Mouse (Mus musculus) lung, postnatal 14 days (tissue): ENCODE data around the gene Mfap2.
A peak's percentile ranks its signal among the peaks of the same experiment; 100 is the strongest.

Experiments
- DNase-seq: peaks from one replicate; pipeline ENCODE4 v3.0.0; 2021

Gene Mfap2

GRCm38 (mm10) chr4:141010118-141010517, at the start of gene Mfap2:
Gene Mfap2 (plus strand): TSS chr4:141010418.
- DNase-seq = no peak

- peak; percentile 95 for DNase-seq
Observed at GRCm38 (mm10) chr4:140960781-140961466, 49.3 kb upstream of the Mfap2 start, which contains the start of gene Sdhb. Gene Sdhb (plus strand): TSS chr4:140961203.

- DNase-seq = no peak
Observed at GRCm38 (mm10) chr4:140961467-140962206, 48.6 kb upstream of the Mfap2 start.

- no peak for DNase-seq
Observed at GRCm38 (mm10) chr4:140962207-140962909, 47.9 kb upstream of the Mfap2 start.

GRCm38 (mm10) chr4:140962950-140963349, 47.3 kb upstream of the Mfap2 start:
- peak; percentile 53 for DNase-seq

- DNase-seq = no peak
Observed at GRCm38 (mm10) chr4:140963941-140964597, 46.1 kb upstream of the Mfap2 start.

GRCm38 (mm10) chr4:140964620-140965019, 45.6 kb upstream of the Mfap2 start:
- peak; percentile 83 for DNase-seq

GRCm38 (mm10) chr4:140967386-140968159, 42.6 kb upstream of the Mfap2 start:
- no peak for DNase-seq

- no peak for DNase-seq
Observed at GRCm38 (mm10) chr4:140971691-140972090, 38.5 kb upstream of the Mfap2 start.

- no peak for DNase-seq
Observed at GRCm38 (mm10) chr4:140974408-140974807, 35.8 kb upstream of the Mfap2 start.

- no peak for DNase-seq
Observed at GRCm38 (mm10) chr4:140975356-140975755, 34.9 kb upstream of the Mfap2 start.

GRCm38 (mm10) chr4:140977278-140977677, 32.9 kb upstream of the Mfap2 start:
- DNase-seq = no peak

GRCm38 (mm10) chr4:140977886-140978692, 32.1 kb upstream of the Mfap2 start:
- no peak for DNase-seq

GRCm38 (mm10) chr4:140981605-140982004, 28.6 kb upstream of the Mfap2 start:
- no peak for DNase-seq

GRCm38 (mm10) chr4:140982808-140983207, 27.4 kb upstream of the Mfap2 start:
- DNase-seq = no peak

- peak; percentile 57 for DNase-seq
Observed at GRCm38 (mm10) chr4:140983442-140983841, 26.8 kb upstream of the Mfap2 start.

- DNase-seq = no peak
Observed at GRCm38 (mm10) chr4:140984544-140984943, 25.7 kb upstream of the Mfap2 start.

- no peak for DNase-seq
Observed at GRCm38 (mm10) chr4:140986024-140986710, 24.1 kb upstream of the Mfap2 start.

GRCm38 (mm10) chr4:140986711-140987395, 23.4 kb upstream of the Mfap2 start, which contains the start of gene Atp13a2:
Gene Atp13a2 (plus strand): TSS chr4:140986873.
- DNase-seq = peak; percentile 93

- no peak for DNase-seq
Observed at GRCm38 (mm10) chr4:140987476-140987875, 22.7 kb upstream of the Mfap2 start.
